Mouse (Mus musculus) neural tube, embryonic 11.5 days (tissue): ENCODE measurements around the gene Shc2. TPM values are rescaled to one million over a fixed set of nuclear protein-coding genes. Genes with fewer than 3 reads are reported as not detected.
A peak's percentile ranks its signal among the peaks of the same experiment; 100 is the strongest.

Source experiments
- ATAC-seq: fragments of 200-750 bp; cut with Nextera tagmentation; 2 replicates; pipeline ENCODE4 v1.8.0; 2017; ENCODE audit warnings: moderate number of reproducible peaks, mild to moderate bottlenecking, moderate TSS enrichment, moderate library complexity; ENCODE audit not compliant: insufficient read depth, low FRiP score, low TSS enrichment
- DNase-seq: peaks from one replicate; pipeline ENCODE4 v3.0.0-alpha.2; 2015; ENCODE audit warnings: low spot score
- H3K27ac ChIP-seq: fragments of 300-500 bp; sonication (generic); 2 replicates; pipeline ENCODE4 v1.5.1; 2014; ENCODE audit warnings: low read depth, mild to moderate bottlenecking, low read length
- H3K27me3 ChIP-seq: fragments of 300-500 bp; sonication (generic); 2 replicates; pipeline ENCODE4 v1.6.1; 2014; ENCODE audit warnings: mild to moderate bottlenecking, low read length, mixed read lengths; ENCODE audit not compliant: control insufficient read depth, insufficient read depth
- H3K36me3 ChIP-seq: fragments of 300-500 bp; sonication (generic); 2 replicates; pipeline ENCODE4 v1.6.1; 2014; ENCODE audit warnings: mild to moderate bottlenecking, low read length, moderate library complexity, mixed read lengths; ENCODE audit not compliant: control insufficient read depth, insufficient read depth
- H3K4me1 ChIP-seq: fragments of 300-500 bp; sonication (generic); 2 replicates; pipeline ENCODE4 v1.6.1; 2014; ENCODE audit warnings: low read length, mixed read lengths; ENCODE audit not compliant: control insufficient read depth, insufficient read depth
- H3K4me2 ChIP-seq: fragments of 300-500 bp; sonication (generic); 2 replicates; pipeline ENCODE4 v1.6.1; 2014; ENCODE audit warnings: low read depth, mild to moderate bottlenecking, moderate library complexity
- H3K4me3 ChIP-seq: fragments of 300-500 bp; sonication (generic); 2 replicates; pipeline ENCODE4 v1.5.1; 2014; ENCODE audit warnings: low read depth, low read length
- H3K9ac ChIP-seq: fragments of 300-500 bp; sonication (generic); 2 replicates; pipeline ENCODE4 v1.6.1; 2014; ENCODE audit warnings: mild to moderate bottlenecking, low read length
- H3K9me3 ChIP-seq: fragments of 300-500 bp; sonication (generic); 2 replicates; pipeline ENCODE4 v1.6.1; 2016; ENCODE audit warnings: low read length; ENCODE audit not compliant: control insufficient read depth
- WGBS: fragments of 180-500 bp; shearing (Covaris S2); extraction: QIAGEN DNeasy Blood & Tissue Kit; methylation state at CpG from one replicate; pipeline ENCODE4 v1.1.7; 2014; 5-methylcytosine and 5-hydroxymethylcytosine counted together
- polyA plus RNA-seq: library from polyadenylated mRNA; unstranded; fragments of >200 nt; fragmentation: Nextera tagmentation; extraction: Ambion mirVana; gene quantifications from 2 replicates; pipeline ENCODE4 v1.2.1, GENCODE M21; 2014

The Shc2 gene
- polyA plus RNA-seq, 1 experiment from 2014 or later, result 23.1 TPM

DNA sequence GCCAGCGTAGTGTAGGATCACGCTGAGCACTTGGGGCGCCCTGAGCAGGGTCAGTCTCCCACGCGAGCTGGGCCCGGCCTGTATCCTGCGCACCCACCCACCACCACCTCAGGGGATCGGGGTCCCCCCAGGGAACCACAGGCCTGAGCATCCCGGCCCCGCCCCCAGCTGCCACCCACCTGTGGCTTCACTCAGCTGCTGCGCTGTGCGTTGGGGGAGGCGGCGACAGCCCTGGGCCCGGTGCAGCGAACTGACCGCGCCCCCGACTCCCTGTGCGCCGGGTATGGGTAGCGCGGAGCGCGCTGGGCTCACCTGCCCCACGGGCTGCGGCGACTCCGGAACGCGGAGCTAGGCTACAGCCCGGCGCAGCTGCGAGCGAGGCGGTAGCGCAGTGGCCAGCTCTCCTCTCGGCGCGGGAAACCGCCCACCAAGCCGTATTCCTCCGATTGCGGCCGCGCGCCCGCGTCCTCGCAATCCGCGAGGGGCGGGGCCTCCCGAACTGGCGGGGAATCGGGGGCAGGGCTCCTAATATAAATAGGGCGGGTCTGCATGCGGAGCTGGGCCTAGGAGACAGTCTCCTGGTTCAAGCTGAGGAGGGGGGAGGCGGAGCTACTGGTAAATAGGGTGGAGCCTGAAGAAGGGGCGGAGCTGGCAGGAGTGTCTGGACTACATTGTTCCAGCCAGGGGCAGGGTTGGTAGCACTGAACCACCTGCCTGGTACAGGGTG lies 24.0 kb downstream of the Shc2 start, which contains the start of gene C2cd4c:
Gene C2cd4c (minus strand): TSS at position 448 of the 727 bp plus-strand sequence.
- H3K36me3 ChIP-seq, result no peaks in the 10 kb centered on the region
- H3K4me1 ChIP-seq, result peaks cover 19% of the 10 kb centered on the region
- H3K4me2 ChIP-seq, result peak within 1 kb of the TSS; percentile 96
- no peaks in the 10 kb centered on the region for H3K9me3 ChIP-seq
- ATAC-seq, result peak; percentile 68
- peak within 1 kb of the TSS; percentile 49 for H3K9ac ChIP-seq
- DNase-seq, result peak; percentile 80
- peak within 1 kb of the TSS; percentile 54 for H3K4me3 ChIP-seq
- WGBS, result under 1% methylated on average over 59 of the region's 60 CpGs
- H3K27ac ChIP-seq, result no peak within 1 kb of the TSS
- H3K27me3 ChIP-seq, result peaks cover 24% of the 10 kb centered on the region

DNA sequence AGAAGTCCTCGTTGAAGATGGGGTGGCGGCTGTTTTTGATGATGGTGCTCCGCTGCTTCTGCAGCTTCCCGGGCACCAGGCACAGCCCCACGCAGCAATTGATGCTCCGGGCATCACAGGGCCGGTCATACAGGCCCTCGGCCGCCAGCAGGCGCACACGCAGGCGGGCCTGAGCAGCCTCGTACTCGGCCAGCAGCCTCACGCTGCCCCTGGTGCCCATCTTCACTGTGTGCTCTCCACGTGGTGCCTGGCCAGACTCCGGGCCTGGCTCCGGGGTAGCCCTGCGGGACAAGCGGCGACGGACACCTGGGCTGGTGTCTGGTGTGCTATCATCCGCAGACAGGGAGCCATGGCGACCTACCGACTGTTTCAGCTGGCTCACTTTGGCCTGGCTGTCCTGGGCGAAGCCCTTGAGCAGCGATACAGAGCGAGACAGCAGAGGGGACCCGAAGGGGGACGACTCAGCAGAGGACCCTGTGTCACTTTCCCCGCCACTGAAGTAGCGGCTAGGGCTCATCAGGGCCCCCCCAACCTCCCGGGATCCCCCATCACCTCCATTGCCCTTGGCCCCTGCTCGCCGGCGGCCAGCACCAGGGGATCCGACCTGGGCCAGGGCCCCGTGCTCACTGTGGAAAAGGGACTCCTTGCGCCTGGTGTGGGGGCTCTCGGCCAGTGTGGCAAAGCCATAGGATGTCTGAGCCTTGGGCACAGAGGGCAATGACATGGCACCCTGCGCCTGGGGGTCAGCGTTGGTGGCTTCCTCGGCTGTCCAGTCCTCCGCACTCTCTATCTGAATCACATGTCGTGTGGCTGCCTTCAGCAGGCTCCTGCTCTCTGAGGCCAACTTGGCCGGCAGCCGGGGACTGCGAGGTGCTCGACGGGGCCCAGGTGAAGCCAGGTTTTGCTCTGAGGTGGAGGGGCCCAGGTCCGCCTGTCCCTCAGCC lies 25.3 kb downstream of the Shc2 start:
- ATAC-seq, result 0 out of 2 replicates have a peak, but pooled peaks have one; percentile 21
- WGBS, result 9% methylated on average over 51 of the region's 51 CpGs
- peak overlapping the region; percentile 8; the same call in 1 of the 2 replicates for H3K4me3 ChIP-seq
- H3K4me1 ChIP-seq, result peaks cover 19% of the 10 kb centered on the region
- H3K27ac ChIP-seq, result no peak overlapping the region
- peak overlapping the region; percentile 96 for H3K4me2 ChIP-seq
- H3K36me3 ChIP-seq, result no peaks in the 10 kb centered on the region
- peak; percentile 70 for DNase-seq
- no peaks in the 10 kb centered on the region for H3K9me3 ChIP-seq
- H3K9ac ChIP-seq, result 0 out of 2 replicates have a peak overlapping the region, but pooled peaks have one; percentile 1
- H3K27me3 ChIP-seq, result peaks cover 24% of the 10 kb centered on the region

DNA sequence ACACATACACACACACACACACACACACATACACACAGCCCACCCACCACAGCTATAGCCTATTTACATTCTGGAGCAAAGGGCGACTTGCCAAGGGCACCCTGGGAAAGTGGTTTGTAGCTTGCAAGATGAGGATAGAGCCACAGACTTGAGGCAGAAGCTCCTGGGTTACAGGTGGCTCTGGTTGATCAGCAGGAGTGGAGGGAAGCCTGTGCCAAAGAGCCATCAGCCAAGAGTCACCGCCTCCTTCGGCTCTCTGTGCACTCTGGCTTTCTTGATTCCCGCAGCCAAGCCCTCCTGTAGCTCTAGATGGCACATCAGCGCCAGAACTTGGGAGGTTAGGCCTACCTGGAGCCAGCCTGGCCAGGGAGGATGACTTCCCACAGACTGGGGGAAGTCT lies 26.4 kb downstream of the Shc2 start:
- H3K27me3 ChIP-seq, result peaks cover 24% of the 10 kb centered on the region
- WGBS, result 32% methylated on average over 5 of the region's 5 CpGs
- H3K4me2 ChIP-seq, result no peak overlapping the region

DNA sequence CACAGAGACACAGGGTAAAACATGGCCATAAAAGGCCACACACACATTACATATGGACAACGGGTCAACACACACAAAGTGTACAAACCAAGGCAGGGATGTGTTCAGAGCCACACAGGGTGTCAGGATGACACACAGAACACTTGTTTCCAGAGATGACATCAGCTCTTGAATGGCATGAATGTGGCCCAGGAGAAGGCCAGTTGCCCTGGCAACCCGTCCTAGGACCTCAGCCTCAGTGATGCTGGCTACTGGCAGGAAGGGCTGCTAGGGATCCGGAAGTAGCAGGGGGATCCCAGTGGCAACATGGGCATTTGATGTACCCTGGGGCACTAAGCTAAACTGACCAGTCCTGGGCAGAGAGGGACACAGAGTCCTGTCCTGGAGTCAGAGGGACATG lies 28.4 kb downstream of the Shc2 start:
- no peak overlapping the region for H3K4me2 ChIP-seq
- no peak overlapping the region for H3K4me3 ChIP-seq
- H3K4me1 ChIP-seq, result peaks cover 19% of the 10 kb centered on the region
- DNase-seq (no peak), ATAC-seq (no peak)
- H3K9ac ChIP-seq, result no peak overlapping the region
- peaks cover 24% of the 10 kb centered on the region for H3K27me3 ChIP-seq
- WGBS, result 83% methylated on average over 3 of the region's 3 CpGs
- H3K27ac ChIP-seq, result no peak overlapping the region
- H3K36me3 ChIP-seq, result no peaks in the 10 kb centered on the region
- no peaks in the 10 kb centered on the region for H3K9me3 ChIP-seq

More for the DNA sequence above, 26.4 kb downstream of the Shc2 start:
- Histone ChIP-seq H3K9ac (no peak overlapping the region), H3K27ac (no peak overlapping the region), H3K36me3 (no peaks in the 10 kb centered on the region), H3K4me3 (no peak overlapping the region), H3K4me1 (peaks cover 19% of the 10 kb centered on the region), H3K9me3 (no peaks in the 10 kb centered on the region)
- no peak for ATAC-seq
- DNase-seq, result no peak

DNA sequence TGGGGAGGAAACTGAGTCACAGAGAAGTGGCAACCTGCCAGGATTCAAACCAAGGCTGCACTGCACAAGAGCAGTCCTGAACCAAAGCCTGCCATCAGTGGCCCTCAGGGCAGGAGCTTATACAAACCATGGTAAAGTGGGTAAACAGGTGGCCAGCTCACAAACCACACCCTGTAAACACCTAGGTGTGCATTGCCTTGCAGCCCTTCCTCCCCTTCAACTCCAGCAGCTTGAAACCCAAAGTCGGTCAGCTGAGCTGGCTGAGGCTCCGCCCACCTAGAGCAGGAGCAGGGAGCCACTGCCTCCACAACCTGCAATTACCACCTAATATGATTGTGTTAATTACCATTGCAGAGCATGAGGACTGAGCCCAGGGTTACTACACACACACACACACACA lies 29.8 kb downstream of the Shc2 start:
- Histone ChIP-seq H3K27ac (no peak overlapping the region), H3K27me3 (peaks cover 13% of the 10 kb centered on the region), H3K9ac (no peak overlapping the region), H3K36me3 (no peaks in the 10 kb centered on the region), H3K4me1 (peaks cover 10% of the 10 kb centered on the region; the same call in 1 of the 2 replicates), H3K9me3 (no peaks in the 10 kb centered on the region), H3K4me3 (no peak overlapping the region), H3K4me2 (no peak overlapping the region)
- no peak for DNase-seq
- ATAC-seq, result no peak
- 31% methylated on average over 2 of the region's 2 CpGs for WGBS

DNA sequence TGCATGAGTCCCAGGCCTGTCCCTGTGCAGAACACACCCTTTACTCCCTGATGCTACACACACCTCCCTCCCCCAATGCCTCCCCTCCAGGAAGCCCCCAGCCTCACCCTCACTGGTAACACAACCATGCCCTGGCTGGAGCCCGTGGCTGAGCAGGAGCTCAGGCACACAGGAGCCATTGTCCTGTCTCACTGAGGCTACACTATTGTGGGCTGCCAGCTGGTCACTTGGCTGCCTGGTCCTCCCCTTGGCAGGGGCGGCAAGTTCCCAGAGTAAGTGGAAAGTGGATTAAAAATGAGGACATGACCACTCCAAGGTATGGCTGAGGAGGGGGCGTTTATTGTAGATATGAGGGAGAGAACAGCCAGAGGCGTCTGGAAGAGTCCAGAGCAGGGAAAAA lies 31.2 kb downstream of the Shc2 start:
- H3K4me2 ChIP-seq, result no peak overlapping the region
- H3K36me3 ChIP-seq, result no peaks in the 10 kb centered on the region
- no peaks in the 10 kb centered on the region for H3K4me1 ChIP-seq
- no peak overlapping the region for H3K27ac ChIP-seq
- 73% methylated on average over 4 of the region's 4 CpGs for WGBS
- H3K4me3 ChIP-seq, result no peak overlapping the region
- DNase-seq, result no peak
- no peak for ATAC-seq
- no peak overlapping the region for H3K9ac ChIP-seq
- no peaks in the 10 kb centered on the region for H3K27me3 ChIP-seq
- no peaks in the 10 kb centered on the region for H3K9me3 ChIP-seq

DNA sequence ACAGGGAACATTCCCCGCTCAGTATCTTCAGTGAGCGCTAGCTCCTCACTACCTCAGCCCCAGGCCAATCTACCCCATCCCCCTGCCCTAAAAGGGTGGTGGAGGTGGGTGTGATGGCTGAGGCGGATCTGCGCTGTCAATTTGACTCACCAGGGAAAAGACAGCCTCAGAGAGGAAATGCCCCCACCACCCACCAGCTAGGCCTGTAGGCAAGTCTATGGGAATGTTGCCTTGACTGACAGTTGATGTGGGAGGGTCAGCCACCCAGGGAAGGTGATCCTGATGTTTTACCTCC lies 39.8 kb downstream of the Shc2 start:
- no peak for ATAC-seq
- H3K9ac ChIP-seq, result no peak overlapping the region
- no peaks in the 10 kb centered on the region for H3K4me1 ChIP-seq
- no peaks in the 10 kb centered on the region for H3K27me3 ChIP-seq
- H3K9me3 ChIP-seq, result no peaks in the 10 kb centered on the region
- 64% methylated on average over 4 of the region's 4 CpGs for WGBS
- H3K27ac ChIP-seq, result no peak overlapping the region
- H3K4me2 ChIP-seq, result no peak overlapping the region
- H3K4me3 ChIP-seq, result no peak overlapping the region
- no peaks in the 10 kb centered on the region for H3K36me3 ChIP-seq
- DNase-seq, result no peak

DNA sequence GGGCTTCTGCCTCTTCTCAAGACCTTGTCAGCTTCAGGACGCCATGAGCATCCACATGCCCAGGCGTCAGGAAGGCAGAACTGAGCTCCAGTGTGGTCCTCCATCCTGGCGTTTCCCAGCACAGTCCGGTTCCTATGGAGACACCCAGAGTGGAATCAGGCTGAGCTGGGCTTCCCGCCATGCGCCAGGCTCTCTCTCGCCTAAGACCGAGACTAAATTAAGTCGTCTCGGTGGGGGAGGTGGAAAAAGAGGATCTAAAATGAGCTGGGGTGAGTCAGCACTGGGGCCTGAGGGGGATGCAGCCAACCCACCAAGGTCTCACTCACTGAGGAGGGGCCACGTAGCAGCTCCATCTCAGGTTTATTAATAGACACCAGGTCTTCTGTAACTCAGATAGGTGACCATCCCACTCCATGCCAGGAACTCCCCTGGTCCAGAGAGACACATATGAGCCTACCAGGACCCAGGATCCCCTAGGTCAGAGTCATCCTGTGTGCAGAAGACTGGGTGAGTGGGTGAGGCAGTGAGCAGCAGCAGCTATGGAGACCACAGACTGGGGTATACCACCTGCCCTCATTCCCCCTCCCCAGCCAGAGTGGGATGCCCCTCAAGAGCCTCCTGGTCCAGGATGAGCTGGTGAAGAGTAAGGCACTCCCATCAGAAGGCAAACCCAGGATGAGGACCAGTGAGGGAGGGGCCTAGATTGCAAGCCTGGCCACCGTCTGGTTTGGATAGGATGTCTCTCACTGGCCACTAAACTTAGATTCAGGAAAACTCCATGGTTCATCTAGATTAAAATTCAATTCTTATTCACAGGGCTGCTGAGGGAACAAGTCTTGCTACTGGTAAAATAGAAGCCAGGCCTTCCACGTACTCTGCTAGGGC lies 40.4 kb downstream of the Shc2 start:
- Histone ChIP-seq H3K4me3 (no peak overlapping the region), H3K36me3 (no peaks in the 10 kb centered on the region), H3K27ac (no peak overlapping the region), H3K4me1 (no peaks in the 10 kb centered on the region), H3K9me3 (no peaks in the 10 kb centered on the region), H3K27me3 (no peaks in the 10 kb centered on the region), H3K4me2 (no peak overlapping the region), H3K9ac (no peak overlapping the region)
- no peak for DNase-seq
- no peak for ATAC-seq
- WGBS, result 47% methylated on average over 13 of the region's 13 CpGs
